Mouse (Mus musculus): ENCODE measurements around the gene Gm3173. TPM values are rescaled to one million over a fixed set of nuclear protein-coding genes. Genes with fewer than 3 reads are reported as not detected.
"Not testable (repeated sequence)": the region's sequence is repeated elsewhere in the genome, so short reads cannot be mapped to it uniquely, and the experiment has no call there.

The Gm3173 gene
- polyA plus RNA-seq, 1 experiment from 2014 or later = not detected

DNA sequence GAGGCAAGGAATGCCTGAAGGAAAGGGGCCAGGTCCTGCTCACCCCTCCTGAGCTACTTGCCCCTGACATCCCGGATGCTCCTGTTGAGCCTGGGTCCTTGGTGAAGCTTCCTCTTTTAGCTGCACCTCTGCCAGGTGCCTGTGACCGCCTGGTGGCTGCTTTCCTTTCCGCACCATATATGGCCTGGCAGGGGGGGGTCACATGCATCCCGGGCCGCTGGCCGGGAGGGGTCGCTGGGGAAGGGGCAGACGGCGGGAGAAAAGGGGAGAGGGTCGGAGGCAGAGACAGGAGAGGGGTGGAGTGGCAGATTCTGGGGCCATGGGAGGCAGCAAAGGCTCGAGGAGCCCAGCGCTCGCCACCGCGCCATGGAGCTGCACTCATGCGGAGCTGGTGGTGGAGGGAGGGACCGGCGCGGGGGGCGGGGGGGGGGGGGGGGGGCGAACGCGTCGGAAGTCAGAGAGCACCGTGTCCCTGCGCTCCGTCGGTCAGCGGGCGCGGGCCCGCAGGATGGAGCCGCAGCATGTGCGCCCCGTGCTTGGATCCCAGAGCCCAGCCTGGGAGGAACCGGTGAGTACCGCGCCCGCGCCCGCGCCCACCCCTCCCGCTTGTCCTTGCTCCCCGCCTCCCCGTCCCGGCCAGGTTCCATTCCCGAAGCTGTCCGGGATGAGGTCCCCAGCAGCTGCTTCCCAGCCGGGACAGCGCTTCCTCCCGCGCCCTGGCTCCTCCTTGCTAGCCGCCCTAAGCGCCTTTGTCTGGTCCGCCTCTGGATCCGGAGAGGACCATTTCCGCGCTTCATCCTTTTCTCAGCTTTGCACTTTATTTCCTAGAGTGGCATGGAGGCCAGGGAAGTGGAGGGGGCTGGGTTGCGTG is 15.6 kb upstream of the Gm3173 start, which contains the start of gene Gm3164:
Gm3164 (plus strand) TSS at position 484 of the 871 bp plus-strand sequence.
- H3K4me1 ChIP-seq (ENCODE audit: control insufficient read depth, insufficient read depth, low read length); ATAC-seq; H3K9me3 ChIP-seq (ENCODE audit: control insufficient read depth, low read length); H3K27me3 ChIP-seq (replicated peaks; ENCODE audit: control insufficient read depth, insufficient read depth, low read length); H3K36me3 ChIP-seq (ENCODE audit: control insufficient read depth, insufficient read depth, low read length); H3K9ac ChIP-seq (ENCODE audit: low read depth, low read length); H3K27ac ChIP-seq (ENCODE audit: low read length): not testable (repeated sequence)
- WGBS = 2% methylated on average over 29 of the region's 59 CpGs
- Histone ChIP-seq H3K4me3 (ENCODE audit: low read length) (peak within 1 kb of the TSS; percentile 34), H3K4me2 (ENCODE audit: low read depth, low read length) (peak within 1 kb of the TSS; percentile 52)

DNA sequence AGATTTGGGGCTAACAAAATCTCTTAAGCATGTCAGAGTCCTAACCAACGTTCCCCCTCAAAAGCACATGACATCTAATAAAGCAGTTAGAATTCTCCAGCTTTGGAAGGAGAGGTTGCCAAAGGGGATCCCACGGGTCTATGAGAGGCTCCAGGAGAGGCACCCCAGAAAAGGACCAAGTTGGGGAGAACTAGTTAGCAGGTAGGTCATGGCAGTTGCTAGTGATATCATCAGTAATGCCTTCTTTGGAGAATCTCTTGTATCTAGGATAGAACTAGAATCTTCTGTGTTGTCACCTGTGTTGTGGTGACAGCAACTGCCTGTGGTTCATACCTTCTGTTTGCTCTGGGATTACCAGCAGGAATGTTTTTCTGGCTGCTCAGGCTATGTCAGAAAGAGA is 50.7 kb downstream of the Gm3173 start, which contains the start of gene Gm3182:
Gm3182 (plus strand) TSS at position 301 of the 400 bp plus-strand sequence.
- not testable (repeated sequence) for H3K36me3 ChIP-seq (ENCODE audit: control insufficient read depth, insufficient read depth, low read length); H3K4me2 ChIP-seq (ENCODE audit: low read depth, low read length); H3K4me1 ChIP-seq (ENCODE audit: control insufficient read depth, insufficient read depth, low read length); H3K27me3 ChIP-seq (replicated peaks; ENCODE audit: control insufficient read depth, insufficient read depth, low read length); ATAC-seq; H3K4me3 ChIP-seq (ENCODE audit: low read length); H3K27ac ChIP-seq (ENCODE audit: low read length); H3K9ac ChIP-seq (ENCODE audit: low read depth, low read length); H3K9me3 ChIP-seq (ENCODE audit: control insufficient read depth, low read length)
- no CpG with 5 or more reads among the region's 2 CpGs for WGBS

DNA sequence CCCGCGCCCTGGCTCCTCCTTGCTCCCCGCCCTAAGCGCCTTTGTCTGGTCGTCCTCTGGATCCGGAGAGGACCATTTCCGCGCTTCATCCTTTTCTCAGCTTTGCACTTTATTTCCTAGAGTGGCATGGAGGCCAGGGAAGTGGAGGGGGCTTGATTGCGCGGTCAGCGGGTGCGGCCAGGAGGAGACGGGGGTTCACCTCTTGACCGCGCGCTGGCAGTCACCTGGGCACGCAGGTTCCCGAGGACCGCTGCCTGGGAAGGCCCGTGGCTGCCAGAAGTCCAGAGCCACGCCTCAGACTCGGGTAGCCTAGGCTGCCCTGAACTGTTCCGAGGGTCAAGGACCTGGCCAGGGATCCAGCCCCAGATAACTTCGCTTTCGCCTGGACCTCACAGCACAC is 68.6 kb downstream of the Gm3173 start:
- peak overlapping the region; percentile 27 for H3K4me2 ChIP-seq (ENCODE audit: low read depth, low read length)
- H3K4me3 ChIP-seq (ENCODE audit: low read length); H3K36me3 ChIP-seq (ENCODE audit: control insufficient read depth, insufficient read depth, low read length); H3K27ac ChIP-seq (ENCODE audit: low read length); H3K9ac ChIP-seq (ENCODE audit: low read depth, low read length); H3K9me3 ChIP-seq (ENCODE audit: control insufficient read depth, low read length); ATAC-seq; H3K27me3 ChIP-seq (replicated peaks; ENCODE audit: control insufficient read depth, insufficient read depth, low read length); H3K4me1 ChIP-seq (ENCODE audit: control insufficient read depth, insufficient read depth, low read length): not testable (repeated sequence)
- WGBS = 4% methylated on average over 16 of the region's 25 CpGs

DNA sequence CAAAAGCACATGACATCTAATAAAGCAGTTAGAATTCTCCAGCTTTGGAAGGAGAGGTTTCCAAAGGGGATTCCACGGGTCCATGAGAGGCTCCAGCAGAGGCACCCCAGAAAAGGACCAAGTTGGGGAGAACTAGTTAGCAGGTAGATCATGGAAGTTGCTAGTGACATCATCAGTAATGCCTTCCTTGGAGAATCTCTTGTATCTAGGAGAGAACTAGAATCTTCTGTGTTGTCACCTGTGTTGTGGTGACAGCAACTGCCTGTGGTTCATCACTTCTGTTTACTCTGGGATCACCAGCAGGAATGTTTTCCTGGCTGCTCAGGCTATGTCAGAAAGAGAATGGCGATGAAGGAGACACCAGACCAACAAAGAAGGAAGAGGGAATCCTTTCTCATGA is 124.3 kb downstream of the Gm3173 start, which contains the start of gene Gm3047:
Gm3047 (plus strand) TSS at position 301 of the 400 bp plus-strand sequence.
- H3K4me3 ChIP-seq (ENCODE audit: low read length); H3K36me3 ChIP-seq (ENCODE audit: control insufficient read depth, insufficient read depth, low read length); H3K9ac ChIP-seq (ENCODE audit: low read depth, low read length); ATAC-seq; H3K4me2 ChIP-seq (ENCODE audit: low read depth, low read length); H3K4me1 ChIP-seq (ENCODE audit: control insufficient read depth, insufficient read depth, low read length); H3K9me3 ChIP-seq (ENCODE audit: control insufficient read depth, low read length); H3K27ac ChIP-seq (ENCODE audit: low read length); H3K27me3 ChIP-seq (replicated peaks; ENCODE audit: control insufficient read depth, insufficient read depth, low read length): not testable (repeated sequence)
- no CpG with 5 or more reads among the region's 2 CpGs for WGBS

Other genes starting within 250 kb of the Gm3173 start
- 0.06 and 0.13 TPM in 2 replicates for gene Gm2974, start 248.4 kb upstream of the Gm3173 start, polyA plus RNA-seq (2015; fragmentation: Nextera tagmentation; extraction: Ambion mirVana)
- not detected in 2 replicates for gene Gm3138, start 181.4 kb upstream of the Gm3173 start, polyA plus RNA-seq (2015; fragmentation: Nextera tagmentation; extraction: Ambion mirVana)
- not detected in 2 replicates for gene Gm3149, start 113.7 kb upstream of the Gm3173 start, polyA plus RNA-seq (2015; fragmentation: Nextera tagmentation; extraction: Ambion mirVana)
- gene 2610042L04Rik, start 96.2 kb upstream of the Gm3173 start, polyA plus RNA-seq (2015; fragmentation: Nextera tagmentation; extraction: Ambion mirVana) = not detected in 2 replicates
- gene Gm3159, start 33.5 kb upstream of the Gm3173 start, polyA plus RNA-seq (2015; fragmentation: Nextera tagmentation; extraction: Ambion mirVana) = not detected in 2 replicates
- 0.09 TPM in 1 of 2 replicates, not detected in the other for gene Gm3164, start 15.5 kb upstream of the Gm3173 start, polyA plus RNA-seq (2015; fragmentation: Nextera tagmentation; extraction: Ambion mirVana)
- gene Gm3182, start 50.8 kb downstream of the Gm3173 start, polyA plus RNA-seq (2015; fragmentation: Nextera tagmentation; extraction: Ambion mirVana) = not detected in 2 replicates
- not detected in 2 replicates for gene Gm3047, start 124.4 kb downstream of the Gm3173 start, polyA plus RNA-seq (2015; fragmentation: Nextera tagmentation; extraction: Ambion mirVana)
- gene Gm8159, start 201.4 kb downstream of the Gm3173 start, polyA plus RNA-seq (2015; fragmentation: Nextera tagmentation; extraction: Ambion mirVana) = not detected in 2 replicates
- not detected in 2 replicates for gene Gm3239, start 233.2 kb downstream of the Gm3173 start, polyA plus RNA-seq (2015; fragmentation: Nextera tagmentation; extraction: Ambion mirVana)